Mouse (Mus musculus): Measurements from ENCODE around the gene Oxtr. TPM values are rescaled to one million over a fixed set of nuclear protein-coding genes. Genes with fewer than 3 reads are reported as not detected.

The Oxtr gene
- polyA plus RNA-seq, 1 experiment from 2014 or later, result 2.3 TPM

Other genes with a start within 250 kb of the Oxtr start
- 7.0 and 9.1 TPM in 2 replicates for gene Lmcd1, start 216.2 kb downstream of the Oxtr start, polyA plus RNA-seq (2015; fragmentation: Nextera tagmentation; extraction: Ambion mirVana)
- gene Ssu2, start 101.9 kb downstream of the Oxtr start, polyA plus RNA-seq (2015; fragmentation: Nextera tagmentation; extraction: Ambion mirVana), result 0.16 TPM in 1 of 2 replicates, not detected in the other
- gene Cav3, start 30.4 kb downstream of the Oxtr start, polyA plus RNA-seq (2015; fragmentation: Nextera tagmentation; extraction: Ambion mirVana), result 0.16 TPM in 1 of 2 replicates, not detected in the other
- 11.7 and 11.8 TPM in 2 replicates for gene Rad18, start 206.7 kb upstream of the Oxtr start, polyA plus RNA-seq (2015; fragmentation: Nextera tagmentation; extraction: Ambion mirVana)

Data from midbrain, embryonic 16.5 days (tissue).